8 mouse cellular contexts compared by ENCODE assay signal in genomic region chr16:58727477-58728131, GRCm38 (mm10). TPM values are rescaled to one million over a fixed set of nuclear protein-coding genes. Genes with fewer than 3 reads are reported as not detected.
DNase-seq lines count a peak whose midpoint lies in the region; ATAC-seq and TF ChIP-seq lines count a peak whose summit lies in the region.

TSS of gene Cldnd1 (plus strand) at chr16:58727910.

- H3K4me1 ChIP-seq in embryonic facial prominence, embryonic 14.5 days (ENCODE audit: control insufficient read depth, insufficient read depth, low read length) = peaks cover 6% of the 10 kb centered on the region
- H3K4me1 ChIP-seq in heart, adult 2 months (ENCODE audit: control insufficient read depth, insufficient read depth, low read length) = peaks cover 1% of the 10 kb centered on the region
- peaks cover 7% of the 10 kb centered on the region for H3K4me1 ChIP-seq in limb, embryonic 13.5 days
- peaks cover 7% of the 10 kb centered on the region for H3K4me1 ChIP-seq in midbrain, embryonic 16.5 days (ENCODE audit: control insufficient read depth, insufficient read depth, low read length)

- peak within 1 kb of the TSS; percentile 86 for H3K9ac ChIP-seq in embryonic facial prominence, embryonic 14.5 days (ENCODE audit: low read depth, low read length)
- peak within 1 kb of the TSS; percentile 81 for H3K9ac ChIP-seq in heart, adult 2 months (ENCODE audit: low read depth, low read length)
- H3K9ac ChIP-seq in limb, embryonic 13.5 days = peak within 1 kb of the TSS; percentile 77
- peak within 1 kb of the TSS; percentile 87 for H3K9ac ChIP-seq in midbrain, embryonic 16.5 days (ENCODE audit: low read depth, low read length)

- peak; percentile 98 for DNase-seq in 3T3-L1 (ENCODE audit: low read depth, low spot score)
- peak; percentile 80 to 94 for DNase-seq in adrenal gland, postnatal 4 days (ENCODE audit: low spot score in 2 of 2)
- peak; percentile 99 for DNase-seq in embryonic facial prominence, embryonic 14.5 days (ENCODE audit: low spot score)
- DNase-seq in heart, adult 2 months = peak; percentile 93 to 96
- DNase-seq in kidney, adult 8-10 months = peak; percentile 94 to 96
- DNase-seq in spleen, postnatal 10 days (ENCODE audit: low spot score in 2 of 2) = peak; percentile 80 to 93

- intact Hi-C loops in heart, adult 2 months (cut with DNase I) = loop anchor here (2.0 to 10.0 kb wide), 5 partner anchors 57 to 1495 kb away; partner anchors contain the start of genes Cpox, St3gal6 and Tbc1d23

- H3K79me2 ChIP-seq in heart, adult 2 months (replicated peaks; ENCODE audit: control insufficient read depth, insufficient read depth, low read length) = no peaks in the 10 kb centered on the region; the same call in 1 of the 2 replicates

- peak; percentile 68 for TF ChIP-seq POLR2A in heart, adult 2 months (IDR thresholded peaks at IDR 0.05; ENCODE audit: insufficient read depth, low read depth, low read length)

- no peak for TF ChIP-seq EP300 in heart, adult 2 months (IDR thresholded peaks at IDR 0.05; ENCODE audit: insufficient read depth, low read depth, low read length)

- peak within 1 kb of the TSS; percentile 76 for H3K4me3 ChIP-seq in embryonic facial prominence, embryonic 14.5 days (ENCODE audit: low read depth, low read length)
- H3K4me3 ChIP-seq in heart, adult 2 months = peak within 1 kb of the TSS; percentile 93
- H3K4me3 ChIP-seq in limb, embryonic 13.5 days = peak within 1 kb of the TSS; percentile 79
- peak within 1 kb of the TSS; percentile 85 for H3K4me3 ChIP-seq in midbrain, embryonic 16.5 days (ENCODE audit: low read depth, low read length)

- H3K4me2 ChIP-seq in embryonic facial prominence, embryonic 14.5 days (ENCODE audit: low read depth, low read length) = peak within 1 kb of the TSS; percentile 56
- H3K4me2 ChIP-seq in limb, embryonic 13.5 days (replicated peaks) = peak within 1 kb of the TSS; percentile 72
- H3K4me2 ChIP-seq in midbrain, embryonic 16.5 days (ENCODE audit: low read length) = peak within 1 kb of the TSS; percentile 69

- WGBS in embryonic facial prominence, embryonic 14.5 days = 2% methylated on average over 24 of the region's 35 CpGs
- 3% methylated on average over 35 of the region's 35 CpGs for WGBS in heart, adult 2 months
- 2% methylated on average over 34 of the region's 35 CpGs for WGBS in limb, embryonic 13.5 days
- WGBS in midbrain, embryonic 16.5 days = 2% methylated on average over 34 of the region's 35 CpGs

- H3K9me3 ChIP-seq in embryonic facial prominence, embryonic 14.5 days (ENCODE audit: control insufficient read depth, low read length) = no peaks in the 10 kb centered on the region
- H3K9me3 ChIP-seq in limb, embryonic 13.5 days = no peaks in the 10 kb centered on the region
- H3K9me3 ChIP-seq in midbrain, embryonic 16.5 days (replicated peaks; ENCODE audit: control insufficient read depth, low read length, poor library complexity, severe bottlenecking) = no peaks in the 10 kb centered on the region

- H3K36me3 ChIP-seq in embryonic facial prominence, embryonic 14.5 days (ENCODE audit: control insufficient read depth, insufficient read depth, low read length) = peaks cover 30% of the 10 kb centered on the region
- peaks cover 5% of the 10 kb centered on the region for H3K36me3 ChIP-seq in heart, adult 2 months (ENCODE audit: control insufficient read depth, insufficient read depth, low read length)
- peaks cover 29% of the 10 kb centered on the region for H3K36me3 ChIP-seq in limb, embryonic 13.5 days
- H3K36me3 ChIP-seq in midbrain, embryonic 16.5 days (ENCODE audit: control insufficient read depth, insufficient read depth, low read length) = peaks cover 18% of the 10 kb centered on the region

- ATAC-seq in embryonic facial prominence, embryonic 14.5 days (ENCODE audit: low read depth) = peak; percentile 100
- ATAC-seq in limb, embryonic 13.5 days (ENCODE audit: low FRiP score, low read depth) = peak; percentile 100
- ATAC-seq in midbrain, embryonic 16.5 days = peak; percentile 100

- no peaks in the 10 kb centered on the region for H3K27me3 ChIP-seq in embryonic facial prominence, embryonic 14.5 days (replicated peaks; ENCODE audit: control insufficient read depth, insufficient read depth, low read length)
- no peaks in the 10 kb centered on the region for H3K27me3 ChIP-seq in heart, adult 2 months (ENCODE audit: control insufficient read depth, insufficient read depth, low read length)
- no peaks in the 10 kb centered on the region for H3K27me3 ChIP-seq in limb, embryonic 13.5 days
- H3K27me3 ChIP-seq in midbrain, embryonic 16.5 days (ENCODE audit: control insufficient read depth, insufficient read depth, low read depth, low read length) = no peaks in the 10 kb centered on the region

- H3K27ac ChIP-seq in embryonic facial prominence, embryonic 14.5 days (replicated peaks; ENCODE audit: low read depth, low read length) = peak within 1 kb of the TSS; percentile 86
- H3K27ac ChIP-seq in heart, adult 2 months = peak within 1 kb of the TSS; percentile 86
- peak within 1 kb of the TSS; percentile 77 for H3K27ac ChIP-seq in limb, embryonic 13.5 days
- H3K27ac ChIP-seq in midbrain, embryonic 16.5 days (ENCODE audit: low read length) = peak within 1 kb of the TSS; percentile 87

- TF ChIP-seq CTCF in heart, adult 2 months (IDR thresholded peaks at IDR 0.05) = no peak

RNA-seq across cellular contexts. Expression of gene Cldnd1, which starts in this region (rescaled TPM):
- total RNA-seq in adrenal gland, postnatal 4 days (2021) = 10 to 100 TPM; 71.9 to 75.0 TPM
- 134 and 148 TPM in 2 replicates for polyA plus RNA-seq in embryonic facial prominence, embryonic 14.5 days (2014; fragmentation: Nextera tagmentation; extraction: Ambion mirVana)
- total RNA-seq in heart, adult 2 months (2021) = 10 to 100 TPM; 56.2 to 58.8 TPM
- polyA plus RNA-seq in heart, adult 2 months (2012; rRNA removed) = 47.3 and 66.6 TPM in 2 replicates
- 130 and 142 TPM in 2 replicates for polyA plus RNA-seq in limb, embryonic 13.5 days (2015; fragmentation: Nextera tagmentation; extraction: Ambion mirVana)
- 144 and 152 TPM in 2 replicates for polyA plus RNA-seq in midbrain, embryonic 16.5 days (2015; fragmentation: Nextera tagmentation; extraction: Ambion mirVana)

Comparison
In these comparisons a context has a peak if more than half of its experiments do, and no peak if none do; other contexts are left out.
1. Peak in every context shown above with its lines: DNase-seq, ATAC-seq, H3K4me3 ChIP-seq and H3K27ac ChIP-seq.